9 mouse cellular contexts compared by ENCODE assay signal in the genomic region with DNA sequence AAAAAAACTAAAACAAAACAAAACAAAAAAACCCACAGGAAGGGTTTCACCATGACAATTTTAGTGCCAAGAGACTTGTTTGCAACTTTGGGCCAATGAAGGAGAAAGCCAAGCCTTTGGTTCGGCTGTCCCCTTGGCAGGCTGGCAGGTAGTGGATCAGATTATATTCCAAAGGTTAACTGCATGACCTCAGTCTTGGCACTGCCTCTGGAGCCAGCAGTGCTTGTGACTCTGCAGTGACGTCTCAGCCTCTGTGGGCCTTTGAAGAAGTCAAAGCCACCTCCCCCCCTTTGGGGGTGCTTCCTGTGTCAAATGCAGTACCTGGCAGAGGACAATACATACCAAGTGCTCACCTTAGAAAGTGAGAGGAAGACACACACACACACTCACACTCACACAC. TPM values are rescaled to one million over a fixed set of nuclear protein-coding genes. Genes with fewer than 3 reads are reported as not detected.
DNase-seq lines count a peak whose midpoint lies in the region; ATAC-seq and TF ChIP-seq lines count a peak whose summit lies in the region.
"Had no signal": no experiment of that assay in that cellular context is flagged by ENCODE, and none has a peak within 500 bp of the region (broad histone marks: within the 10 kb centered on the region; RNA-seq: fewer than 3 reads in every experiment).

No protein-coding gene starts in this region.

- H3K4me3 ChIP-seq in kidney, embryonic 15.5 days (replicated peaks) = no peak overlapping the region
- no peak overlapping the region for H3K4me3 ChIP-seq in kidney, postnatal 0 days (replicated peaks; ENCODE audit: low read depth, low read length)
- H3K4me3 ChIP-seq in thymus, adult 2 months (ENCODE audit: control insufficient read depth, insufficient read depth, low read length) = no peak overlapping the region
- no peak overlapping the region for H3K4me3 ChIP-seq in hindbrain, embryonic 13.5 days
- H3K4me3 ChIP-seq in intestine, embryonic 16.5 days (ENCODE audit: low read length) = no peak overlapping the region
- H3K4me3 ChIP-seq: hindbrain, embryonic 12.5 days had no signal

- peaks cover 43% of the 10 kb centered on the region for H3K4me1 ChIP-seq in kidney, embryonic 15.5 days
- peaks cover 25% of the 10 kb centered on the region for H3K4me1 ChIP-seq in kidney, postnatal 0 days (replicated peaks; ENCODE audit: insufficient read depth, low read length)
- peaks cover 12% of the 10 kb centered on the region; the same call in 1 of the 2 replicates for H3K4me1 ChIP-seq in thymus, adult 2 months (replicated peaks; ENCODE audit: control insufficient read depth, insufficient read depth, low read length)
- H3K4me1 ChIP-seq in hindbrain, embryonic 13.5 days (replicated peaks) = peaks cover 13% of the 10 kb centered on the region; the same call in 1 of the 2 replicates
- H3K4me1 ChIP-seq in intestine, embryonic 16.5 days (ENCODE audit: control insufficient read depth, insufficient read depth, low read length) = peaks cover 53% of the 10 kb centered on the region

- H3K27me3 ChIP-seq in kidney, embryonic 15.5 days = no peaks in the 10 kb centered on the region
- no peaks in the 10 kb centered on the region for H3K27me3 ChIP-seq in kidney, postnatal 0 days (ENCODE audit: insufficient read depth, low read length)
- no peaks in the 10 kb centered on the region for H3K27me3 ChIP-seq in thymus, adult 2 months (ENCODE audit: control insufficient read depth, insufficient read depth, low read length)
- no peaks in the 10 kb centered on the region for H3K27me3 ChIP-seq in hindbrain, embryonic 13.5 days
- H3K27me3 ChIP-seq in intestine, embryonic 16.5 days (replicated peaks; ENCODE audit: control insufficient read depth, insufficient read depth, low read length) = no peaks in the 10 kb centered on the region
- H3K27me3 ChIP-seq: hindbrain, embryonic 12.5 days had no signal

- no peak overlapping the region for H3K4me2 ChIP-seq in kidney, embryonic 15.5 days
- no peak overlapping the region for H3K4me2 ChIP-seq in kidney, postnatal 0 days (ENCODE audit: low read length)
- H3K4me2 ChIP-seq in hindbrain, embryonic 13.5 days = no peak overlapping the region
- no peak overlapping the region for H3K4me2 ChIP-seq in intestine, embryonic 16.5 days (ENCODE audit: low read depth, low read length)
- H3K4me2 ChIP-seq: hindbrain, embryonic 12.5 days had no signal

- H3K9ac ChIP-seq in kidney, embryonic 15.5 days = no peak overlapping the region
- H3K9ac ChIP-seq in kidney, postnatal 0 days (ENCODE audit: low read depth, low read length) = no peak overlapping the region
- H3K9ac ChIP-seq in hindbrain, embryonic 13.5 days = no peak overlapping the region
- H3K9ac ChIP-seq in intestine, embryonic 16.5 days (ENCODE audit: low read depth, low read length) = no peak overlapping the region
- H3K9ac ChIP-seq: hindbrain, embryonic 12.5 days had no signal

- DNase-seq in kidney, adult 8-10 months = peak; percentile 86 to 89
- DNase-seq in cerebellum, adult 9-11 months = peak; percentile 65
- no peak for DNase-seq in kidney, postnatal 0 days (ENCODE audit: low spot score)
- DNase-seq in thymus, adult 2 months = peak; percentile 68
- DNase-seq in left cerebral cortex, adult 9 months (ENCODE audit: low spot score in 2 of 2) = no peak

- no peak for TF ChIP-seq CTCF in kidney, postnatal 0 days (IDR thresholded peaks at IDR 0.05; ENCODE audit: low read depth)
- no peak for TF ChIP-seq CTCF in thymus, adult 2 months (IDR thresholded peaks at IDR 0.05; ENCODE audit: borderline replicate concordance, control insufficient read depth, extremely low read depth, insufficient read depth, low read length, poor library complexity)

- H3K9me3 ChIP-seq in kidney, embryonic 15.5 days (replicated peaks) = no peaks in the 10 kb centered on the region
- no peaks in the 10 kb centered on the region for H3K9me3 ChIP-seq in kidney, postnatal 0 days (replicated peaks; ENCODE audit: low read length)
- H3K9me3 ChIP-seq in hindbrain, embryonic 13.5 days = no peaks in the 10 kb centered on the region
- H3K9me3 ChIP-seq in intestine, embryonic 16.5 days (ENCODE audit: control insufficient read depth, low read length) = no peaks in the 10 kb centered on the region

- no peaks in the 10 kb centered on the region for H3K36me3 ChIP-seq in kidney, embryonic 15.5 days
- no peaks in the 10 kb centered on the region for H3K36me3 ChIP-seq in kidney, postnatal 0 days (ENCODE audit: insufficient read depth, low read length)
- no peaks in the 10 kb centered on the region for H3K36me3 ChIP-seq in thymus, adult 2 months (ENCODE audit: control insufficient read depth, insufficient read depth, low read length)
- no peaks in the 10 kb centered on the region for H3K36me3 ChIP-seq in hindbrain, embryonic 13.5 days
- no peaks in the 10 kb centered on the region for H3K36me3 ChIP-seq in intestine, embryonic 16.5 days (ENCODE audit: control insufficient read depth, insufficient read depth, low read length)
- H3K36me3 ChIP-seq: hindbrain, embryonic 12.5 days had no signal

- 34% methylated on average over 2 of the region's 2 CpGs for WGBS in kidney, embryonic 15.5 days
- WGBS in kidney, postnatal 0 days = 31% methylated on average over 2 of the region's 2 CpGs
- WGBS in thymus, adult 2 months = 47% methylated on average over 2 of the region's 2 CpGs
- WGBS in hindbrain, embryonic 13.5 days = 48% methylated on average over 2 of the region's 2 CpGs
- 43% methylated on average over 2 of the region's 2 CpGs for WGBS in intestine, embryonic 16.5 days

- H3K27ac ChIP-seq in kidney, embryonic 15.5 days = no peak overlapping the region
- no peak overlapping the region; the same call in 1 of the 2 replicates for H3K27ac ChIP-seq in kidney, postnatal 0 days
- H3K27ac ChIP-seq in thymus, adult 2 months (ENCODE audit: control insufficient read depth, insufficient read depth, low read length) = no peak overlapping the region
- H3K27ac ChIP-seq in hindbrain, embryonic 13.5 days = no peak overlapping the region
- H3K27ac ChIP-seq in intestine, embryonic 16.5 days (ENCODE audit: low read length) = no peak overlapping the region; the same call in 1 of the 2 replicates
- H3K27ac ChIP-seq: hindbrain, embryonic 12.5 days had no signal

- no peak for TF ChIP-seq POLR2A in thymus, adult 2 months (IDR thresholded peaks at IDR 0.05; ENCODE audit: control insufficient read depth, extremely low read depth, insufficient read depth, low read length, poor library complexity)

- no peak for ATAC-seq in kidney, embryonic 15.5 days (replicated peaks; ENCODE audit: low FRiP score)
- ATAC-seq in kidney, postnatal 0 days (replicated peaks; ENCODE audit: low FRiP score, low read depth) = peak; percentile 44; the same call in 1 of the 2 replicates
- ATAC-seq in hindbrain, embryonic 13.5 days (ENCODE audit: low FRiP score) = no peak
- ATAC-seq in intestine, embryonic 16.5 days = no peak

RNA-seq across cellular contexts. Expression of a gene that starts 20.6 kb away (rescaled TPM):
- 15.8 and 16.6 TPM in 2 replicates for polyA plus RNA-seq in kidney, embryonic 15.5 days (2015; fragmentation: Nextera tagmentation; extraction: Ambion mirVana)
- polyA plus RNA-seq in kidney, postnatal 0 days (2015; fragmentation: Nextera tagmentation; extraction: Ambion mirVana) = 14.6 and 15.9 TPM in 2 replicates
- 4.9 and 5.4 TPM in 2 replicates for polyA plus RNA-seq in thymus, adult 2 months (2012; rRNA removed)
- 15.1 and 15.5 TPM in 2 replicates for polyA plus RNA-seq in hindbrain, embryonic 13.5 days (2015; fragmentation: Nextera tagmentation; extraction: Ambion mirVana)
- 10.9 TPM in 2 replicates for polyA plus RNA-seq in intestine, embryonic 16.5 days (2015; fragmentation: Nextera tagmentation; extraction: Ambion mirVana)

Comparison
In these comparisons a context has a peak if more than half of its experiments do, and no peak if none do; other contexts are left out.
1. DNase-seq: peak in kidney, adult 8-10 months (2 of 2), cerebellum, adult 9-11 months (single experiment) and thymus, adult 2 months (single experiment); none in kidney, postnatal 0 days (single experiment) and left cerebral cortex, adult 9 months (0 of 2).